Mouse (Mus musculus) G1E (cell line): Measurements from ENCODE around the gene Acvr2a. TPM values are rescaled to one million over a fixed set of nuclear protein-coding genes. Genes with fewer than 3 reads are reported as not detected.
A peak's percentile ranks its signal among the peaks of the same experiment; 100 is the strongest.

Source experiments
- ATAC-seq: 2 replicates; pipeline ENCODE4 v1.8.0; 2016; ENCODE audit warnings: mild to moderate bottlenecking; ENCODE audit not compliant: insufficient number of reproducible peaks, poor library complexity, low FRiP score, severe bottlenecking; ENCODE audit errors: extremely low read depth
- DNase-seq: peaks from one replicate; pipeline ENCODE4 v3.0.0; 2012; ENCODE audit warnings: low spot score
- H3K27me3 ChIP-seq: 2 replicates; pipeline ENCODE4 v1.6.1; 2012; ENCODE audit warnings: mild to moderate bottlenecking, low read length, inconsistent platforms; ENCODE audit not compliant: insufficient read depth
- H3K36me3 ChIP-seq: replicated peaks from 2 replicates; pipeline ENCODE3; 2012; ENCODE audit warnings: mild to moderate bottlenecking, inconsistent platforms
- H3K4me1 ChIP-seq: 2 replicates; pipeline ENCODE4 v1.6.1; 2012; ENCODE audit warnings: low read depth, low read length, inconsistent platforms, mixed read lengths; ENCODE audit not compliant: insufficient read depth
- H3K4me3 ChIP-seq: 2 replicates; pipeline ENCODE4 v1.5.1; 2012; ENCODE audit warnings: low read depth, mild to moderate bottlenecking, inconsistent platforms, low read length, moderate library complexity, mixed read lengths
- H3K9me3 ChIP-seq: replicated peaks from 2 replicates; pipeline ENCODE4 v1.6.1; 2012; ENCODE audit warnings: inconsistent platforms
- CTCF ChIP-seq: IDR thresholded peaks from 2 replicates; pipeline ENCODE4 v1.5.1; 2012; ENCODE audit warnings: low read depth, low read length, inconsistent platforms, mixed read lengths
- GATA1 ChIP-seq: IDR thresholded peaks from 2 replicates; pipeline ENCODE4 v1.6.1; 2012; ENCODE audit warnings: borderline replicate concordance, low read length, inconsistent platforms, mixed read lengths
- GATA2 ChIP-seq: IDR thresholded peaks from 2 replicates; pipeline ENCODE4 v1.6.1; 2012; ENCODE audit warnings: low read depth, low read length, inconsistent platforms, borderline replicate concordance
- POLR2AphosphoS5 ChIP-seq: IDR thresholded peaks from 2 replicates; pipeline ENCODE4 v1.6.1; 2012; ENCODE audit warnings: low read depth, low read length, inconsistent platforms; ENCODE audit not compliant: insufficient replicate concordance
- TAL1 ChIP-seq: conservative IDR thresholded peaks from 2 replicates; pipeline ENCODE4 v1.6.1; 2012; ENCODE audit warnings: low read depth, low read length, inconsistent platforms, mixed read lengths
- polyA plus RNA-seq: library from polyadenylated mRNA; stranded (reverse); fragments of >175 nt; gene quantifications from 2 replicates; pipeline ENCODE4 v1.2.3, GENCODE M21; 2012
- total RNA-seq, 2 experiments: library from RNA; stranded (forward) in 1 of 2; stranded (reverse) in 1 of 2; fragments of 200-1000 nt in 1 of 2; fragments of >200 nt in 1 of 2; fragmentation: Nextera tagmentation in 1 of 2; gene quantifications; 2 replicates each; pipeline ENCODE4 v1.2.3; 2014 to 2017

Acvr2a gene
- total and polyA plus RNA-seq, 3 experiments = 0.24 to 4.2 (median 3.7) TPM

GRCm38 (mm10) chr2:48868199-48868913 lies 54.4 kb downstream of the Acvr2a start:
- H3K9me3 ChIP-seq = no peaks in the 10 kb centered on the region
- TF ChIP-seq GATA2 (no peak), CTCF (no peak), TAL1 (no peak), POLR2AphosphoS5 (no peak), GATA1 (no peak)
- no peaks in the 10 kb centered on the region for H3K27me3 ChIP-seq
- no peaks in the 10 kb centered on the region for H3K36me3 ChIP-seq
- ATAC-seq (no peak), DNase-seq (no peak)
- no peaks in the 10 kb centered on the region for H3K4me1 ChIP-seq
- no peak overlapping the region for H3K4me3 ChIP-seq

GRCm38 (mm10) chr2:48885945-48886344 lies 72.0 kb downstream of the Acvr2a start:
- ATAC-seq = no peak

GRCm38 (mm10) chr2:48895186-48895585 lies 81.3 kb downstream of the Acvr2a start:
- H3K4me3 ChIP-seq = no peak overlapping the region
- TF ChIP-seq POLR2AphosphoS5 (no peak), CTCF (no peak), TAL1 (no peak)
- ATAC-seq = no peak
- peaks cover 24% of the 10 kb centered on the region for H3K36me3 ChIP-seq
- no peaks in the 10 kb centered on the region for H3K4me1 ChIP-seq
- no peak for DNase-seq
- no peaks in the 10 kb centered on the region for H3K27me3 ChIP-seq
- H3K9me3 ChIP-seq = no peaks in the 10 kb centered on the region

More at GRCm38 (mm10) chr2:48885945-48886344, 72.0 kb downstream of the Acvr2a start:
- no peaks in the 10 kb centered on the region for H3K4me1 ChIP-seq
- peak; percentile 27 for DNase-seq
- no peak; the same call in 1 of the 2 replicates for TF ChIP-seq CTCF
- TF ChIP-seq TAL1 = no peak
- no peak for TF ChIP-seq POLR2AphosphoS5
- no peak for TF ChIP-seq GATA1
- TF ChIP-seq GATA2 = no peak
- no peaks in the 10 kb centered on the region for H3K27me3 ChIP-seq
- H3K4me3 ChIP-seq = no peak overlapping the region
- H3K9me3 ChIP-seq = no peaks in the 10 kb centered on the region
- H3K36me3 ChIP-seq = peaks cover 2% of the 10 kb centered on the region

- TF ChIP-seq POLR2AphosphoS5 = no peak
- no peak for TF ChIP-seq CTCF
- no peak for TF ChIP-seq TAL1
- no peak for TF ChIP-seq GATA2
- no peak for TF ChIP-seq GATA1
- H3K9me3 ChIP-seq = no peaks in the 10 kb centered on the region
- H3K36me3 ChIP-seq = peaks cover 52% of the 10 kb centered on the region
- no peaks in the 10 kb centered on the region for H3K27me3 ChIP-seq
- DNase-seq = no peak
- H3K4me3 ChIP-seq = no peak overlapping the region
- peak; percentile 45; the same call in 1 of the 2 replicates for ATAC-seq
- no peaks in the 10 kb centered on the region for H3K4me1 ChIP-seq
Measured at GRCm38 (mm10) chr2:48908866-48909265, 95.0 kb downstream of the Acvr2a start.

GRCm38 (mm10) chr2:48914185-48914584 lies 100.3 kb downstream of the Acvr2a start:
- peaks cover 55% of the 10 kb centered on the region for H3K36me3 ChIP-seq
- no peak for ATAC-seq
- DNase-seq = no peak
- no peak overlapping the region for H3K4me3 ChIP-seq
- H3K4me1 ChIP-seq = no peaks in the 10 kb centered on the region
- TF ChIP-seq GATA2 = no peak
- no peak for TF ChIP-seq CTCF
- no peak for TF ChIP-seq GATA1
- no peak for TF ChIP-seq POLR2AphosphoS5
- TF ChIP-seq TAL1 = no peak
- H3K27me3 ChIP-seq = no peaks in the 10 kb centered on the region
- H3K9me3 ChIP-seq = no peaks in the 10 kb centered on the region

GRCm38 (mm10) chr2:48915832-48916231 lies 101.9 kb downstream of the Acvr2a start:
- H3K36me3 ChIP-seq = peaks cover 55% of the 10 kb centered on the region
- ATAC-seq = no peak
- no peak for DNase-seq

More at GRCm38 (mm10) chr2:48915832-48916231, 101.9 kb downstream of the Acvr2a start:
- H3K4me3 ChIP-seq = no peak overlapping the region
- H3K27me3 ChIP-seq = no peaks in the 10 kb centered on the region
- no peaks in the 10 kb centered on the region for H3K4me1 ChIP-seq
- TF ChIP-seq POLR2AphosphoS5 = no peak
- TF ChIP-seq GATA2 = no peak
- no peak for TF ChIP-seq CTCF
- TF ChIP-seq GATA1 = no peak
- TF ChIP-seq TAL1 = no peak
- no peaks in the 10 kb centered on the region for H3K9me3 ChIP-seq
